Mouse (Mus musculus) spleen, adult 2 months (tissue): ENCODE results near the gene Ttc32.

Experiments used
- CTCF ChIP-seq: fragments of 200-500 bp; IDR thresholded peaks from 2 replicates; pipeline ENCODE4 v1.5.1; 2011; ENCODE audit warnings: mild to moderate bottlenecking, inconsistent platforms; ENCODE audit not compliant: insufficient read depth, insufficient read length, insufficient replicate concordance; ENCODE audit errors: extremely low read depth
- POLR2A ChIP-seq: fragments of 200-500 bp; IDR thresholded peaks from 2 replicates; pipeline ENCODE4 v1.6.1; 2011; ENCODE audit warnings: low read depth, low read length, inconsistent platforms

DNA sequence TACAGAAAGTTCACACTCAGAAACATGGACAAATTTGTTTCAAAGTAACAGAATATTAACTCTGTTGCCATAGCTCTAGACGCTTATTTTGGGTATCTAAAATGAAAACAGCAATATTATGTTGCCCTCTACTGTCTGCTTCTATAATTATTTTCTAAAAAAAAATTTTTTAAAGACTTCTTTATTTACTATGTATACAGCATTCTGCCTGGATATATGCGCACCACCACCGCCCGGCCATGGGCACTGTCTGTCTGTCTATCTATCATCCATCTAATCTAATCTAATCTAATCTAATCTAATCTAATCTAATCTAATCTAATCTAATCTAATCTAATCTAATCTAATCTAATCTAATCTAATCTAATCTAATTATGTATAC lies 300 bp upstream of the Ttc32 start:
- TF ChIP-seq CTCF: no peak
- TF ChIP-seq POLR2A: no peak
